ENCODE assay signal across 20 mouse cellular contexts in genomic region chr8:57534495-57534894, GRCm38 (mm10). TPM values are rescaled to one million over a fixed set of nuclear protein-coding genes. Genes with fewer than 3 reads are reported as not detected.
DNase-seq lines count a peak whose midpoint lies in the region; ATAC-seq lines count a peak whose summit lies in the region.
"Had no signal": no experiment of that assay in that cellular context is flagged by ENCODE, and none has a peak within 500 bp of the region (broad histone marks: within the 10 kb centered on the region; RNA-seq: fewer than 3 reads in every experiment).

No protein-coding gene starts in this region.

- H3K36me3 ChIP-seq in embryonic facial prominence, embryonic 11.5 days (replicated peaks; ENCODE audit: control insufficient read depth, insufficient read depth, low read depth, low read length): no peaks in the 10 kb centered on the region
- H3K36me3 ChIP-seq in embryonic facial prominence, embryonic 10.5 days (replicated peaks): peaks cover 23% of the 10 kb centered on the region
- H3K36me3 ChIP-seq in limb, embryonic 13.5 days: peaks cover 33% of the 10 kb centered on the region
- peaks cover 46% of the 10 kb centered on the region for H3K36me3 ChIP-seq in limb, embryonic 10.5 days
- H3K36me3 ChIP-seq in limb, embryonic 15.5 days: peaks cover 18% of the 10 kb centered on the region; the same call in 1 of the 2 replicates
- H3K36me3 ChIP-seq: forebrain, embryonic 15.5 days; hindbrain, embryonic 15.5 days had no signal

- H3K4me3 ChIP-seq in embryonic facial prominence, embryonic 11.5 days (ENCODE audit: low read depth, low read length): no peak overlapping the region
- H3K4me3 ChIP-seq in embryonic facial prominence, embryonic 10.5 days: no peak overlapping the region
- no peak overlapping the region for H3K4me3 ChIP-seq in limb, embryonic 13.5 days
- H3K4me3 ChIP-seq in limb, embryonic 10.5 days: no peak overlapping the region
- H3K4me3 ChIP-seq in limb, embryonic 15.5 days: no peak overlapping the region
- H3K4me3 ChIP-seq: erythroblast, embryonic 14.5 days; forebrain, embryonic 12.5 days; forebrain, embryonic 15.5 days; heart, adult 2 months; hindbrain, embryonic 12.5 days; hindbrain, embryonic 15.5 days; intestine, embryonic 15.5 days had no signal

- WGBS in embryonic facial prominence, embryonic 11.5 days: 51% methylated on average over 4 of the region's 4 CpGs
- WGBS in embryonic facial prominence, embryonic 10.5 days: 66% methylated on average over 4 of the region's 4 CpGs
- 42% methylated on average over 4 of the region's 4 CpGs for WGBS in limb, embryonic 13.5 days
- WGBS in limb, embryonic 10.5 days: 82% methylated on average over 4 of the region's 4 CpGs
- WGBS in limb, embryonic 15.5 days: 46% methylated on average over 4 of the region's 4 CpGs

- no peak overlapping the region for H3K9ac ChIP-seq in embryonic facial prominence, embryonic 11.5 days (replicated peaks; ENCODE audit: low read length)
- H3K9ac ChIP-seq in limb, embryonic 13.5 days: no peak overlapping the region
- no peak overlapping the region for H3K9ac ChIP-seq in limb, embryonic 15.5 days
- H3K9ac ChIP-seq: forebrain, embryonic 12.5 days; forebrain, embryonic 15.5 days; hindbrain, embryonic 12.5 days; hindbrain, embryonic 15.5 days; intestine, embryonic 15.5 days had no signal

- no peak for ATAC-seq in embryonic facial prominence, embryonic 11.5 days (replicated peaks; ENCODE audit: insufficient number of reproducible peaks, low FRiP score, low TSS enrichment, low read depth)
- ATAC-seq in limb, embryonic 13.5 days (ENCODE audit: low FRiP score, low read depth): 0 out of 2 replicates have a peak, but pooled peaks have one; percentile 16
- no peak for ATAC-seq in limb, embryonic 15.5 days (ENCODE audit: insufficient number of reproducible peaks, low FRiP score, low TSS enrichment, low read depth)
- ATAC-seq: forebrain, embryonic 15.5 days; intestine, embryonic 15.5 days had no signal

- H3K4me1 ChIP-seq in embryonic facial prominence, embryonic 11.5 days (ENCODE audit: control insufficient read depth, insufficient read depth, low read length): no peaks in the 10 kb centered on the region
- H3K4me1 ChIP-seq in embryonic facial prominence, embryonic 10.5 days: 0 out of 2 replicates have a peak, but pooled peaks cover 3% of the 10 kb centered on the region
- no peaks in the 10 kb centered on the region for H3K4me1 ChIP-seq in limb, embryonic 13.5 days
- peaks cover 12% of the 10 kb centered on the region for H3K4me1 ChIP-seq in limb, embryonic 10.5 days
- H3K4me1 ChIP-seq in limb, embryonic 15.5 days: no peaks in the 10 kb centered on the region
- H3K4me1 ChIP-seq: forebrain, embryonic 12.5 days; hindbrain, embryonic 12.5 days; hindbrain, embryonic 15.5 days; intestine, embryonic 15.5 days had no signal

- peak; percentile 9 for DNase-seq in embryonic facial prominence, embryonic 11.5 days (ENCODE audit: low spot score)
- no peak for DNase-seq in embryonic facial prominence, embryonic 10.5 days (ENCODE audit: low spot score)
- no peak for DNase-seq in limb, embryonic 10.5 days (ENCODE audit: low spot score)
- no peak for DNase-seq in kidney, adult 8-10 months
- DNase-seq: adrenal gland, postnatal 10 days; adrenal gland, postnatal 36 days; cerebellum, adult 11 months; cerebellum, adult 2 months; cerebellum, adult 9-11 months; gastrocnemius, postnatal 25 days; heart, adult 2 months had no signal

- H3K9me3 ChIP-seq in embryonic facial prominence, embryonic 11.5 days (replicated peaks; ENCODE audit: control insufficient read depth, low read length): no peaks in the 10 kb centered on the region
- H3K9me3 ChIP-seq in embryonic facial prominence, embryonic 10.5 days: no peaks in the 10 kb centered on the region
- no peaks in the 10 kb centered on the region; the same call in 1 of the 2 replicates for H3K9me3 ChIP-seq in limb, embryonic 13.5 days
- no peaks in the 10 kb centered on the region for H3K9me3 ChIP-seq in limb, embryonic 10.5 days (replicated peaks)
- no peaks in the 10 kb centered on the region for H3K9me3 ChIP-seq in limb, embryonic 15.5 days
- H3K9me3 ChIP-seq: forebrain, embryonic 12.5 days; forebrain, embryonic 15.5 days; hindbrain, embryonic 12.5 days; hindbrain, embryonic 15.5 days; intestine, embryonic 15.5 days had no signal

- no peak overlapping the region for H3K27ac ChIP-seq in embryonic facial prominence, embryonic 11.5 days (replicated peaks; ENCODE audit: low read depth, low read length)
- H3K27ac ChIP-seq in embryonic facial prominence, embryonic 10.5 days (replicated peaks): no peak overlapping the region
- no peak overlapping the region for H3K27ac ChIP-seq in limb, embryonic 13.5 days
- no peak overlapping the region for H3K27ac ChIP-seq in limb, embryonic 10.5 days
- peak overlapping the region; percentile 33 for H3K27ac ChIP-seq in limb, embryonic 15.5 days
- H3K27ac ChIP-seq: forebrain, embryonic 12.5 days; forebrain, embryonic 15.5 days; heart, adult 2 months; hindbrain, embryonic 12.5 days; hindbrain, embryonic 15.5 days; intestine, embryonic 15.5 days had no signal

- no peaks in the 10 kb centered on the region for H3K27me3 ChIP-seq in embryonic facial prominence, embryonic 11.5 days (ENCODE audit: control insufficient read depth, insufficient read depth, low read length)
- no peaks in the 10 kb centered on the region for H3K27me3 ChIP-seq in embryonic facial prominence, embryonic 10.5 days (replicated peaks; ENCODE audit: low read depth, poor library complexity, severe bottlenecking)
- H3K27me3 ChIP-seq in limb, embryonic 13.5 days: no peaks in the 10 kb centered on the region
- H3K27me3 ChIP-seq in limb, embryonic 10.5 days (ENCODE audit: low read depth, poor library complexity, severe bottlenecking): no peaks in the 10 kb centered on the region
- H3K27me3 ChIP-seq in limb, embryonic 15.5 days: no peaks in the 10 kb centered on the region
- H3K27me3 ChIP-seq: forebrain, embryonic 12.5 days; forebrain, embryonic 15.5 days; hindbrain, embryonic 12.5 days; hindbrain, embryonic 15.5 days; intestine, embryonic 15.5 days had no signal

- H3K4me2 ChIP-seq in embryonic facial prominence, embryonic 11.5 days (ENCODE audit: low read depth, low read length): no peak overlapping the region
- H3K4me2 ChIP-seq in limb, embryonic 13.5 days (replicated peaks): no peak overlapping the region
- no peak overlapping the region for H3K4me2 ChIP-seq in limb, embryonic 15.5 days
- H3K4me2 ChIP-seq: forebrain, embryonic 12.5 days; forebrain, embryonic 15.5 days; heart, embryonic 11.5 days; hindbrain, embryonic 12.5 days; hindbrain, embryonic 15.5 days; intestine, embryonic 15.5 days had no signal

RNA-seq across cellular contexts. Expression of gene Hmgb2, which starts 22.8 kb away (rescaled TPM):
- 509 and 581 TPM in 2 replicates for polyA plus RNA-seq in embryonic facial prominence, embryonic 11.5 days (2014; fragmentation: Nextera tagmentation; extraction: Ambion mirVana)
- 579 and 587 TPM in 2 replicates for polyA plus RNA-seq in embryonic facial prominence, embryonic 10.5 days (2016; fragmentation: Nextera tagmentation; extraction: Ambion mirVana)
- polyA plus RNA-seq in limb, embryonic 13.5 days (2015; fragmentation: Nextera tagmentation; extraction: Ambion mirVana): 361 and 398 TPM in 2 replicates
- polyA plus RNA-seq in limb, embryonic 10.5 days (2016; fragmentation: Nextera tagmentation; extraction: Ambion mirVana): 497 and 548 TPM in 2 replicates
- 267 and 297 TPM in 2 replicates for polyA plus RNA-seq in limb, embryonic 15.5 days (2015; fragmentation: Nextera tagmentation; extraction: Ambion mirVana)

RNA-seq across cellular contexts. Expression of gene Sap30, which starts 46.8 kb away (rescaled TPM):
- polyA plus RNA-seq in embryonic facial prominence, embryonic 11.5 days (2014; fragmentation: Nextera tagmentation; extraction: Ambion mirVana): 85.6 and 94.5 TPM in 2 replicates
- polyA plus RNA-seq in embryonic facial prominence, embryonic 10.5 days (2016; fragmentation: Nextera tagmentation; extraction: Ambion mirVana): 72.8 and 76.0 TPM in 2 replicates
- 40.7 and 42.8 TPM in 2 replicates for polyA plus RNA-seq in limb, embryonic 13.5 days (2015; fragmentation: Nextera tagmentation; extraction: Ambion mirVana)
- polyA plus RNA-seq in limb, embryonic 10.5 days (2016; fragmentation: Nextera tagmentation; extraction: Ambion mirVana): 76.5 and 82.9 TPM in 2 replicates
- polyA plus RNA-seq in limb, embryonic 15.5 days (2015; fragmentation: Nextera tagmentation; extraction: Ambion mirVana): 26.3 and 30.2 TPM in 2 replicates
